Mouse (Mus musculus) macrophage (primary cell): ENCODE measurements at regions not wholly inside any gene's neighbourhood (a gene's known extent, or its start where the extent isn't known, plus 50 kb on each side); places are given as distances from the start of the nearest gene placed in this dataset.

Experiments used
- H3K27ac ChIP-seq: fragments of 350-480 bp; formaldehyde crosslinking; 2 replicates; pipeline ENCODE4 v1.9.0; 2021
- H3K36me3 ChIP-seq: fragments of 350-480 bp; formaldehyde crosslinking; 2 replicates; pipeline ENCODE4 v1.9.0; 2021; ENCODE audit errors: inconsistent target
- H3K4me3 ChIP-seq: fragments of 350-480 bp; formaldehyde crosslinking; 2 replicates; pipeline ENCODE4 v1.9.0; 2021; ENCODE audit errors: inconsistent target
- H3K79me2 ChIP-seq: fragments of 350-480 bp; formaldehyde crosslinking; 2 replicates; pipeline ENCODE4 v1.9.0; 2021; ENCODE audit errors: inconsistent target
- WGBS: methylation state at CpG from one replicate; pipeline ENCODE4 v1.1.7; 2026; ENCODE audit warnings: inconsistent platforms; ENCODE audit not compliant: missing documents; 5-methylcytosine and 5-hydroxymethylcytosine counted together

DNA sequence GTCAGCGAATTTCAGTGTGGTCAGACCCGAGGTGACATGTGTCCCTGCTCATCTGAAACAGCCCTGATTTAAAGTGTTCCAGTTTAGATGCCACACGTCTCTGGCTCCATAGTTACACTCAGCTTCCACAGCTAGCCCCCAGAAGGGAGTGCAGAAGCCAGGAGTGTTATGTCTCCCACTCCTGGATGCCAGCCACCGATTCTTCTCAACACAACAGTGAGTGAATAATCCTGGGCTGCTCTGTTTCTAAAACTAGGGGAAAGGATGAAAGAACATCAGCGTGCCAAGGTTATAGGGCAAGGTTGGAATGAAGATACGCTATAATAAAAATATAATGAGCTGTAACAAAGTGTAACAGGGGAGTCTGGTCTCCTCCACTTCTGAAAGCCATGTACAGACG, 51.5 kb upstream of the Stmnd1 start:
- 87% methylated on average over 7 of the region's 7 CpGs for WGBS
- H3K36me3 ChIP-seq = no peaks in the 10 kb centered on the region
- no peak overlapping the region for H3K27ac ChIP-seq
- H3K4me3 ChIP-seq = no peak overlapping the region
- H3K79me2 ChIP-seq = no peaks in the 10 kb centered on the region

DNA sequence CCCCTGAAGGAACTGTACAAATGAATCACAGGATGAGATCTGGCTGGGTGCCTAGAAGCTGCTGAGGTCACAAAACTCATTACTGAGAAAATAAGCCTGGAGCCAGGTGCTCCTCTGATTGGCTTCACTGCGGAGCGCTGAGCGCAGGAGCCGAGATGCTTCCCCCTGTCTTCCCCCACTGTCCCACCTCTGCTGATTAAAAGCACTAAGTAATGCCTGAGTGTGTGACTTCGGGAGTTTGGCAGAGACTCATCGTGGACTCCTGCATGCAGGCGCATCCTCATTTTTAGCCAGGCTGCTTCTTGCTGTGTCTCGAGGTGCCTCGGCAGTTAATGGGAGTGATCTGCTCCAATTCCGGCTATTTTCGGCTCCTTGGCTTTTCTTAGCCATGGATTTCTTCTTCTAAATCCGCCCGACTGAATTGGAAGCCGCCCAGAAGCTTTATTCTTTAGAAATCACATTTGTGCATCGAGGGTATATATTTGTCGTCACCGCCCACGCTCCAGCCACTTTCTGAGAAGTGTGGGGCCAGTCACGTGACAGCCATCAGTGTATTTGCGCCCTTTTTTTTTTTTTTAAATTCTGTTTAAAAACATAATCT, 55.3 kb upstream of the Stmnd1 start:
- Histone ChIP-seq H3K79me2 (no peaks in the 10 kb centered on the region), H3K36me3 (no peaks in the 10 kb centered on the region), H3K27ac (no peak overlapping the region), H3K4me3 (no peak overlapping the region)
- 88% methylated on average over 20 of the region's 20 CpGs for WGBS

DNA sequence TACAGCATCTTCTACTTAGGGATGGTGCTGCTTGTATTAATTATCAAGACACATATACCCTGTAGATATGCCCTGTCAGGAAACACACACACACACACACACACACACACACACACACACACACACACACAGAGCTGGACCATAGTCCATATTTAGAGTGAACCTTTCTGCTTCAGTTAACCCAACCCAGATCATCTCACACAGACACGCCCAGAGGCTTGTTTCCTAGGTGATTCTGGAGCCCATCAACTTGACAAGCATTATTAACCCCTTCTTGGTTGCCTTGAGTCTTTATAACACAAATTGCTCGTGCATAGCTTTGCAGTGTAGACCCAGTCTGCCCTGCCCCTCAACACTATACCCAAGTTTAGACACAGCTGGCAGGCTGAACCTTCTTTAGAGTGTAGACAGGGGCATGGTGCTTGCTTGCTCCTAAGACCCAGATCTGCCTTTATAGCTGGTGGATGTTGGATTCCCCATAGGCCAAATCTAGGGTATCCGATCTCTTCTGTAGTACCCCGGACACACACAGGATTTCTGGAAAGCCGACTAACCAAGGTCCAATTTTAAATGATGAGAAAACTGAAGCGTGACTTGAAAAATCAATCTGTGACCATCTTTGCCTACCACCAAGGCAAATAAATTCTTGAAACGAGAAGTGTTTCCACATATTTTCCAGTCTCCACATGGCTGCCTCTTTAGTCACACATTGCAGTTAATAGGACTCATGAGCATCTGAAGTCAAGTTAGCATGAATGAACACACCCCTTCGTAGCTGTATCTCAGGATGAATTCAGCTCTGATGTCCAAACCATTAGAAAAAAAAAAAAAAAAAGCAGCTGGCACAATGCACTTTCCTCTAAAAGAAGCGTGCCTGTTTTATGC, 56.3 kb upstream of the Stmnd1 start:
- 84% methylated on average over 9 of the region's 9 CpGs for WGBS
- Histone ChIP-seq H3K36me3 (no peaks in the 10 kb centered on the region), H3K79me2 (no peaks in the 10 kb centered on the region), H3K4me3 (no peak overlapping the region), H3K27ac (no peak overlapping the region)

GRCm38 (mm10) chr13:46203551-46203950, 70.0 kb upstream of the Stmnd1 start:
- Histone ChIP-seq H3K36me3 (no peaks in the 10 kb centered on the region), H3K4me3 (no peak overlapping the region), H3K27ac (no peak overlapping the region), H3K79me2 (no peaks in the 10 kb centered on the region)
- WGBS = 85% methylated on average over 3 of the region's 3 CpGs

- H3K36me3 ChIP-seq = no peaks in the 10 kb centered on the region
- no peaks in the 10 kb centered on the region for H3K79me2 ChIP-seq
- H3K4me3 ChIP-seq = no peak overlapping the region
- WGBS = 92% methylated on average over 6 of the region's 6 CpGs
- H3K27ac ChIP-seq = no peak overlapping the region
Measured at GRCm38 (mm10) chr13:46202586-46202985, 70.9 kb upstream of the Stmnd1 start.

DNA sequence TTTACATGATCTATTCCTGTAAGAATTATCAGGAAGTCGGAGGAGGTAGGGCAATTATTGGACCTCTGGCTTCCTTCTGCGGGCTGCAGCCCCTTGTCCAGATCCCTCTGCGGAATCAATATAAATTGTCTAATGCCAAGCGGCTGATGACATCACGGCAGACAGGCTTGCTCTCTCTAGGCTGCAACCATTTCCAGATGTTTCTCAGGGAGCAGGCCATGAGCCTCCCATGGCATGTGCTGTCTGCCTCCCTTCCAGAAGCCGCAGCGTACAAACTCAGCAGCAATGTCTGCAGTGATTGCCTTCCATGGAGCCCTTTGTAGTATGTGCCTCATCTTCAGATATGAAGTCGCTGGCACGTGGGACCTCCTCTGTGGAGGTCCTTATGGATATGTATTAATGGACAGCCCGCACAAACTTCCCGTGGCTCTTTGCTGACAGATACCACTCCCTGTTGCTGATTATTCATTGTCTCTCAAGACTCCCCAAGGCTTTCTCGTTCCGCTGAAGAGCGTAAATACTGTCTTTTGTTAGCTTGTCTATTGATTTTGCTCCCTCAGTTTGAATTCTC, 72.4 kb upstream of the Stmnd1 start:
- H3K27ac ChIP-seq = no peak overlapping the region
- no peaks in the 10 kb centered on the region for H3K36me3 ChIP-seq
- no peaks in the 10 kb centered on the region for H3K79me2 ChIP-seq
- no peak overlapping the region for H3K4me3 ChIP-seq
- WGBS = 91% methylated on average over 14 of the region's 14 CpGs

DNA sequence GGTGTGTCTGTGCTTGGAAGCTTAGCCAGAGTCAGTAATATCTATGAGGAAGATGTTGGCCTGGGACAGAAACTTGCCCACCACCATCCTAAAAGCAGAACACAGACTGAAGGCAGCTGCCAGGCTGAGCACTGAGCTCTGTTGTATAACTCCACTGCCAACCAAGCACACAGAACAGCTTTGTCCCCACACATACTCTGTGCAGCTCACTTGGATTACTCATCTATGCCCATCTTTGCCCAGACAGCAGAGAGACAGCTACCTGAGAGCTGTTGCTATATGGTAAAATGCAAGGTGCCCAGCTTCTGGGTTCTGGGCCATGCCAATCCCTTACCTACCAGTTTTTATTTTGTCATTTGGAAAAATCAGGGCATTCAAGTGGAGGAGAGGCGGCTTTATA, 80.4 kb upstream of the Stmnd1 start:
- no peaks in the 10 kb centered on the region for H3K79me2 ChIP-seq
- no peak overlapping the region for H3K27ac ChIP-seq
- WGBS = 100% methylated on average over 1 of the region's 1 CpGs
- no peaks in the 10 kb centered on the region for H3K36me3 ChIP-seq
- no peak overlapping the region for H3K4me3 ChIP-seq

GRCm38 (mm10) chr13:46189726-46190125, 83.8 kb upstream of the Stmnd1 start:
- no peaks in the 10 kb centered on the region for H3K79me2 ChIP-seq
- 92% methylated on average over 2 of the region's 2 CpGs for WGBS
- H3K4me3 ChIP-seq = no peak overlapping the region
- H3K27ac ChIP-seq = no peak overlapping the region
- H3K36me3 ChIP-seq = no peaks in the 10 kb centered on the region

DNA sequence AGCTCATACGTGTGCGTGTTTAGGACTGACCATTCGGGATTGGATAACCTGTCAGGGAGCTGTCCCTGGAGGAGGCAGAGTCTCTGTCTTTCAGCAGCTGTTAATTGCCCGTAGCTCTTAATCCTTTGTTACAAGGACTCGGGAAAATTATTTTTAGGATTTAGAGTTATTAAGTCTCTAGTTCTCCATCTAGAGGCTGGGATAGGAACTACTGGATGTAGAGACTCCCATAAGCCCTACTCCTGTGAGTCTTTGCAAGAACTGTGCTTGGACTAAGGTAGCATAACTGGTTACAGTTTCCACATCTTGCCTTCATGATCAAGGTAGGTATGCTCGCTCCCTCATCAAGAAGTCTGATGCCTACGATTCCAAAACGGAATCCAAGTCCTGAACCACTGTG, 90.7 kb upstream of the Stmnd1 start:
- no peak overlapping the region for H3K27ac ChIP-seq
- 91% methylated on average over 8 of the region's 8 CpGs for WGBS
- H3K4me3 ChIP-seq = no peak overlapping the region
- H3K36me3 ChIP-seq = no peaks in the 10 kb centered on the region
- H3K79me2 ChIP-seq = no peaks in the 10 kb centered on the region

DNA sequence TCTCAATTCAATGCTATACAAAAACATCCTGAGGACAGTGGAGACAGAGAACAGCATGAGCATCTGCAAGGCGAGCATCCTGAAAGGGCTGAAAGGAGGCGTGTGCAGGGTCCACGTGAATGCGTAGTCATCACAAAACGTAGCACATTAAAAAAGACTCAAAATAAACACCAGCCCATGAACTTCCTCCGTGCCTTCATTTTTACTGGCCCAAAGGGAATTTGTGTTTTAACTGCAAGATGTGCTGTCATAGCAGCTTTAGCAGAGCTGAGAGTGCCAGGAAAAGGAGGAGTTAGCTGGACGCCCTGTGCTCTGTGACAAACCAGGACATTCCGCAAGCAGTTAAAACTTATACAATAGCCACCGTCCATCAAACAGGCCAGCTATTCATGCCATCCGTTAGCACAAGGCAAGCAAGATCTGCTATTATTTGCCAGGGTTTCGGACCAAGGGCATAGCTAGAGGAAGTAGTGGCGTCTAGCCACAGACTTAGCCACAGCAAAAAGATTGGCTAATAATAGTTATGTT, 92.9 kb upstream of the Stmnd1 start:
- 0% methylated on average over 11 of the region's 12 CpGs for WGBS
- H3K4me3 ChIP-seq = no peak overlapping the region
- H3K36me3 ChIP-seq = no peaks in the 10 kb centered on the region
- peak overlapping the region; percentile 71 for H3K27ac ChIP-seq
- H3K79me2 ChIP-seq = no peaks in the 10 kb centered on the region

- peak overlapping the region; percentile 71 for H3K27ac ChIP-seq
- WGBS = 91% methylated on average over 3 of the region's 3 CpGs
- H3K4me3 ChIP-seq = no peak overlapping the region
- no peaks in the 10 kb centered on the region for H3K79me2 ChIP-seq
- no peaks in the 10 kb centered on the region for H3K36me3 ChIP-seq
Measured at GRCm38 (mm10) chr13:46179916-46180315, 93.6 kb upstream of the Stmnd1 start.

GRCm38 (mm10) chr13:46173103-46173502, 100.4 kb upstream of the Stmnd1 start:
- Histone ChIP-seq H3K36me3 (no peaks in the 10 kb centered on the region), H3K4me3 (no peak overlapping the region), H3K79me2 (no peaks in the 10 kb centered on the region), H3K27ac (no peak overlapping the region)
- WGBS = 94% methylated on average over 8 of the region's 8 CpGs

- whole genome bisulfite sequencing = 8% methylated on average over 10 of the region's 10 CpGs
- no peak overlapping the region for H3K4me3 ChIP-seq
- no peak overlapping the region for H3K27ac ChIP-seq
Measured at GRCm38 (mm10) chr13:46162025-46162374, 111.5 kb upstream of the Stmnd1 start.

DNA sequence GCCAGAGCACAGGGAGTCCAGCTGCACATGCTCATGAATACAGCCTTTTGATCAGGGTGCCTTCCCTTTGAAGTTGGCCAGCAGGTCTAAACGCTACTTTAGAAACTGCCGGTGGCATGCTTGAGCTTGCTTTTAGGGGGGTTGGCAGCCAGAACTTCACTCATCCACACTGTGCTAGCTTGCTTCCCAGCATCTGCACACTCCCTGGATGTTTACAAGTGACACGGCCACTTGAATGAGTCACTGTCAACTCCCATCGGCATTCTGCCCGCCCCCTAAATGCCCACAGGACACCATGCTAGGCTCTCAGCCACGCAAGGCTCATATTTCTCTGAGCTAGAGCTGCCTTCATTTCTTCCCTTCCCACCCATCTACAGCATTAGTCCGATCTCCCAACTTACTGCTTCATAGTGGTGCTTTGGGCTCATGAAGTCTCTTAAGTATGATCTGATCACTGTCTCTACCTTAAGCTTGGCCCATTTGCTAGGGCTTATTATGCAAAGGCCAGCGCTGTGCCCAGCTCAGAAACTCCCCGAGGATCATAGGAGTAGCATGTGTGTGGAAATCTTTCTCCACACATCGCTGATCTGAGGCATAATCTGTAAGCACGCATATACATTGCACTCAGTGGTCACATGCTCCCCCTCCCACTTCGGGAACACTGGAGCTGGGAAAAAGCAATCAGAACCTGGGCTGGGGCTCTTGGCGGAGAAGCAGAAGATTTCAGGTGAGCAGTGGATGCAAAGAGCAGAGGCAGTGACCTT, 112.1 kb upstream of the Stmnd1 start:
- Histone ChIP-seq H3K27ac (no peak overlapping the region), H3K79me2 (no peaks in the 10 kb centered on the region), H3K36me3 (no peaks in the 10 kb centered on the region), H3K4me3 (no peak overlapping the region)
- WGBS = 67% methylated on average over 13 of the region's 13 CpGs

More at GRCm38 (mm10) chr13:46162025-46162374, 111.5 kb upstream of the Stmnd1 start:
- no peaks in the 10 kb centered on the region for H3K36me3 ChIP-seq
- H3K79me2 ChIP-seq = no peaks in the 10 kb centered on the region
